Mouse (Mus musculus): ENCODE data around the gene Zfp874b.

DNA sequence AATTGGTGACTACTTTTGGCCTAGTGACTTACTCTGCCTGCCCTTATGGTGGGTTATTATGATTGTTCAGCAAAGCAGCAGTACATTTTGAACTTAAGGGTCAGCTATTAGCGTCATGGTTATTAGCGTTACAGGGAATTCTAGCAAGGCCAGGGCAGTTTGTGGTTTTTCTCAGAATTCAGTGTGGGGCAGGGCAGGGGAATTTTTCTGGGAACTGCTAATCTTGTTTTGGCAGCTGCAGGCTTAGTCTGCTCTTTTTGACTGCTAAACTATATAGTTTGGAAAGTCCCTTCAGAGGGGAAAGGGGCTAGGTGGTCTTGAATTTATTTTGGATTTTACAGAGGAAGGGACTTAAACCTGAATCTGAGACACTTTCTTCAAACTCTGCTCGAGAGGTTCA is 14.8 kb downstream of the Zfp874b start:
- TF ChIP-seq CTCF (IDR thresholded peaks at IDR 0.05; ENCODE audit: low read depth) (no peak), EP300 (IDR thresholded peaks at IDR 0.05; ENCODE audit: low read depth) (no peak)

Measured in liver, postnatal 0 days (tissue).